Mouse (Mus musculus): ENCODE data around the gene Mical3. TPM values are rescaled to one million over a fixed set of nuclear protein-coding genes. Genes with fewer than 3 reads are reported as not detected.

Mical3 gene
- polyA plus RNA-seq, 1 experiment, result 19.1 TPM

DNA sequence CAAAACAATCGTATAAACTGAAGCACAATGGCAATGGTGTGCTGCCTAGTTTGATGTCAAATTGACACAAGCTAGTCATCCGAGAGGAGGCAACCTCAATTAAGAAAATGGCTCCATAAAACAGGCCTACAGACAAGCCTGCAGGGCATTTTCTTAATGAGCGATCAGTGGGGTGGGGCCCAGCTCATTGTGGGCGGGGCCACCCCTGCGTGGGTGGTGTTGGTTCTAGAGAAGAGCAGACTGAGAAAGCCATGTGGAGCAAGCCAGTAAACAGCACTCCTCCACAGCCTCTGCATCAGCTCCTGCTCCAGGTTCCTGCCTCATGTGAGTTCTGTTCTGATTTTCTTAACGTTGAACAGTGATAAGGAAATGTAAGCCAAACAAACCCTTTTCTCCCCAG, 6.4 kb upstream of the Mical3 start:
- Histone ChIP-seq H3K4me3 (ENCODE audit: insufficient read depth, low read length) (no peak overlapping the region), H3K27ac (ENCODE audit: insufficient read depth, low read length) (no peak overlapping the region), H3K4me1 (ENCODE audit: control insufficient read depth, insufficient read depth, low read length) (no peaks in the 10 kb centered on the region)
- TF ChIP-seq CTCF (IDR thresholded peaks at IDR 0.05; ENCODE audit: borderline replicate concordance, insufficient read depth, low read length) (no peak), POLR2A (IDR thresholded peaks at IDR 0.05; ENCODE audit: low read depth, low read length) (no peak)

GRCm38 (mm10) chr6:121134884-121135283, 4.1 kb upstream of the Mical3 start:
- Histone ChIP-seq H3K4me3 (ENCODE audit: insufficient read depth, low read length) (no peak overlapping the region), H3K4me1 (ENCODE audit: control insufficient read depth, insufficient read depth, low read length) (no peaks in the 10 kb centered on the region; the same call in 1 of the 2 replicates), H3K27ac (ENCODE audit: insufficient read depth, low read length) (no peak overlapping the region)
- no peak for TF ChIP-seq CTCF (IDR thresholded peaks at IDR 0.05; ENCODE audit: borderline replicate concordance, insufficient read depth, low read length)
- TF ChIP-seq POLR2A (IDR thresholded peaks at IDR 0.05; ENCODE audit: low read depth, low read length), result no peak

- Histone ChIP-seq H3K4me3 (ENCODE audit: insufficient read depth, low read length) (no peak overlapping the region), H3K27ac (ENCODE audit: insufficient read depth, low read length) (no peak overlapping the region), H3K4me1 (ENCODE audit: control insufficient read depth, insufficient read depth, low read length) (no peaks in the 10 kb centered on the region; the same call in 1 of the 2 replicates)
- TF ChIP-seq POLR2A (IDR thresholded peaks at IDR 0.05; ENCODE audit: low read depth, low read length) (no peak), CTCF (IDR thresholded peaks at IDR 0.05; ENCODE audit: borderline replicate concordance, insufficient read depth, low read length) (no peak)
Observed at GRCm38 (mm10) chr6:121134249-121134648, 3.5 kb upstream of the Mical3 start.

- TF ChIP-seq POLR2A (IDR thresholded peaks at IDR 0.05; ENCODE audit: low read depth, low read length) (peak; percentile 47; the same call in 1 of the 2 replicates), CTCF (IDR thresholded peaks at IDR 0.05; ENCODE audit: borderline replicate concordance, insufficient read depth, low read length) (peak; percentile 68)
- Histone ChIP-seq H3K27ac (ENCODE audit: insufficient read depth, low read length) (no peak overlapping the region), H3K4me1 (ENCODE audit: control insufficient read depth, insufficient read depth, low read length) (no peaks in the 10 kb centered on the region; the same call in 1 of the 2 replicates), H3K4me3 (ENCODE audit: insufficient read depth, low read length) (peak overlapping the region; percentile 30)
Observed at GRCm38 (mm10) chr6:121130039-121130705, 627 bp downstream of the Mical3 start.

- no peak overlapping the region for H3K4me3 ChIP-seq (ENCODE audit: insufficient read depth, low read length)
- no peak overlapping the region for H3K27ac ChIP-seq (ENCODE audit: insufficient read depth, low read length)
- TF ChIP-seq CTCF (IDR thresholded peaks at IDR 0.05; ENCODE audit: borderline replicate concordance, insufficient read depth, low read length), result no peak
- TF ChIP-seq POLR2A (IDR thresholded peaks at IDR 0.05; ENCODE audit: low read depth, low read length), result no peak
- H3K4me1 ChIP-seq (ENCODE audit: control insufficient read depth, insufficient read depth, low read length), result no peaks in the 10 kb centered on the region; the same call in 1 of the 2 replicates
Observed at GRCm38 (mm10) chr6:121129506-121129905, 1.3 kb downstream of the Mical3 start.

- no peak overlapping the region for H3K27ac ChIP-seq (ENCODE audit: insufficient read depth, low read length)
- no peak for TF ChIP-seq POLR2A (IDR thresholded peaks at IDR 0.05; ENCODE audit: low read depth, low read length)
- no peak for TF ChIP-seq CTCF (IDR thresholded peaks at IDR 0.05; ENCODE audit: borderline replicate concordance, insufficient read depth, low read length)
- no peaks in the 10 kb centered on the region; the same call in 1 of the 2 replicates for H3K4me1 ChIP-seq (ENCODE audit: control insufficient read depth, insufficient read depth, low read length)
- H3K4me3 ChIP-seq (ENCODE audit: insufficient read depth, low read length), result no peak overlapping the region
Observed at GRCm38 (mm10) chr6:121128736-121129135, 2.1 kb downstream of the Mical3 start.

DNA sequence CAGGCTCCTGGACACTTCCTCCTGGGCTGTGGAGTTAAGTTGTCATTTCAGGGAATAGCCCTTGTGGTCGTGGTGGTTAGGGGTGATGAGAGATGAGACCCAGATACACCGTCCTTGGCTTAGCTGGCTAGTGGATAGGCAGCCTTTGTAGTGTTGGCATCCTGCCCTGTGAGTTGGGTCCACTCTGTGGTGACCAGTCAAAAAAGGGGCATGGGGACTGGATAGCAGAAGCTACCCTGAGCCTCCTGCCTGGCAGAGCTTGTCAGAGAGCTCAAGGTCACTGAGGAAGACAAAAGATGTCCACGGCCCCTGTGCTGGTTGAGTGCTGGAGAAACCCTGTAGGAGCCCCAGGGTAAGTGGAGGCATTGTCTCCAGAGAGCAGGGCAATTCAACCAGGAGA, 3.1 kb downstream of the Mical3 start:
- TF ChIP-seq POLR2A (IDR thresholded peaks at IDR 0.05; ENCODE audit: low read depth, low read length), result no peak
- no peak for TF ChIP-seq CTCF (IDR thresholded peaks at IDR 0.05; ENCODE audit: borderline replicate concordance, insufficient read depth, low read length)
- H3K27ac ChIP-seq (ENCODE audit: insufficient read depth, low read length), result no peak overlapping the region
- H3K4me3 ChIP-seq (ENCODE audit: insufficient read depth, low read length), result no peak overlapping the region
- H3K4me1 ChIP-seq (ENCODE audit: control insufficient read depth, insufficient read depth, low read length), result no peaks in the 10 kb centered on the region; the same call in 1 of the 2 replicates

DNA sequence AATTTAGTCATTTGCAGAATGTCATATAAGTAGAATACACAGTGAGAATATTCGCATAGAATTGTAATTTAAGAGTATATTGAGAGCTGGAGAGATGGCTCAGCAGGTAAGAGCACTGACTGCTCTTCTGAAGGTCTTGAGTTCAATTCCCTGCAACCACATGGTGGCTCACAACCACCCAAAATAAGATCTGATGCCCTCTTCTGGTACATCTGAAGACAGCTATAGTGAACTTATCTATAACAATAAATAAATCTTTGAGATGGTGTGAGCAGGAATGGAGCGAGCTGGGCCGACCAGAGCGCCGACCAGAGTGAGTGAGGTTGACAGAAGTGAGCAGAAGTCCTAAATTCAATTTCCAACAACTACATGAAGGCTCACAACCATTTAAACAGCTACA, 4.6 kb downstream of the Mical3 start:
- Histone ChIP-seq H3K4me3 (ENCODE audit: insufficient read depth, low read length) (no peak overlapping the region), H3K4me1 (ENCODE audit: control insufficient read depth, insufficient read depth, low read length) (no peaks in the 10 kb centered on the region; the same call in 1 of the 2 replicates), H3K27ac (ENCODE audit: insufficient read depth, low read length) (no peak overlapping the region)
- TF ChIP-seq CTCF (IDR thresholded peaks at IDR 0.05; ENCODE audit: borderline replicate concordance, insufficient read depth, low read length) (no peak), POLR2A (IDR thresholded peaks at IDR 0.05; ENCODE audit: low read depth, low read length) (no peak)

DNA sequence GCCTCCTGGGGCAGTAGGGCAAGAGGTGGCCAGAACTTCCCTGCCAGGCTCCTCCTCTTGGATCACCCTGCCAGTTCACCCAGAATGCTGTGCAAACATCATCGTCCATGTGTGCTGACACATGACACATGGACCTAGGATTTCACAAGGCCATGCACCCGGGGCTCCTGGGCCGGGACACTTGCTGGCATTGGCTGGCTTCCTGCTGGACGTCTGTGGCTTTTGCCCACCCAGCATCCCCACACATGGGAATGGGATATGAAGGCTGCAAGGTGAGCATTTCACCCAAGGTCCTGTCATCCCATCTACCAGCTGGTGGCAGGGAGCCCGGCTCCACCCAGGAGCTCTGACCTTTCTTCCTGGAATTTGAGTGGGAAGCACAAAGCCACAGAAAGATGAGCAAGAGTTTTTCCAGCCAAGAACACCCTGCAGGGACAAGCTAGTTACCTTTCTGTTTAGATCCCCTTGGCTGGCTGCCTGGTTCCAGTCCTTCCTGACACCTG, 8.0 kb downstream of the Mical3 start:
- Histone ChIP-seq H3K4me3 (ENCODE audit: insufficient read depth, low read length) (no peak overlapping the region), H3K4me1 (ENCODE audit: control insufficient read depth, insufficient read depth, low read length) (no peaks in the 10 kb centered on the region), H3K27ac (ENCODE audit: insufficient read depth, low read length) (no peak overlapping the region)
- no peak for TF ChIP-seq POLR2A (IDR thresholded peaks at IDR 0.05; ENCODE audit: low read depth, low read length)
- no peak for TF ChIP-seq CTCF (IDR thresholded peaks at IDR 0.05; ENCODE audit: borderline replicate concordance, insufficient read depth, low read length)

DNA sequence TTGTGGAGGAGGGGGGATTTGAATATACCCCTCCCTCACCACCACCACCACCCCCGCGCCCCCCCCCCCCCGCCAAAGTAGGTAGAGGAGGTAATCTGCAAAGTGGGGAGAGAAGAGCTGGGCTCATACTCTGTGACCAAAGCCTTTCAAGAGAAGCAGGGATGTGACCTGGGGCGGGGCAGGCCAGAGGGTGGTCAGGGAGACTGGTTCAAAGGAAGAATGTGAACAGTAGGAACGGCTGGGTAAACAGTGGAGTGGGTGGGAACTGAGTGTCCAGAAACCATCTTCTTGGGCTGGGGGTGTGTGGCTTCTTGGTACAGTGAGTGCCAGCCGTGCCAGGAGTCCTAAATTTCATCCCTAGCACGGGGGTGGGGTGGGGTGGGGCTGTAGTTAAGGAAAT, 10.0 kb downstream of the Mical3 start:
- H3K27ac ChIP-seq (ENCODE audit: insufficient read depth, low read length), result no peak overlapping the region
- H3K4me3 ChIP-seq (ENCODE audit: insufficient read depth, low read length), result no peak overlapping the region
- H3K4me1 ChIP-seq (ENCODE audit: control insufficient read depth, insufficient read depth, low read length), result no peaks in the 10 kb centered on the region
- TF ChIP-seq POLR2A (IDR thresholded peaks at IDR 0.05; ENCODE audit: low read depth, low read length) (no peak), CTCF (IDR thresholded peaks at IDR 0.05; ENCODE audit: borderline replicate concordance, insufficient read depth, low read length) (no peak)
